Mouse (Mus musculus): ENCODE results near the gene Acap2.

Gene Acap2

GRCm38 (mm10) chr16:31167017-31167887, 33.8 kb downstream of the Acap2 start:
- no peak for DNase-seq

- DNase-seq = peak in 1 of 2 experiments; percentile 22
Measured at GRCm38 (mm10) chr16:31165907-31166306, 35.1 kb downstream of the Acap2 start.

- no peak for DNase-seq
Measured at GRCm38 (mm10) chr16:31165467-31165866, 35.6 kb downstream of the Acap2 start.

GRCm38 (mm10) chr16:31164125-31164524, 36.9 kb downstream of the Acap2 start:
- DNase-seq = peak; percentile 29 to 35

GRCm38 (mm10) chr16:31160486-31160885, 40.6 kb downstream of the Acap2 start:
- peak; percentile 21 to 27 for DNase-seq

- DNase-seq = no peak
Measured at GRCm38 (mm10) chr16:31159491-31159890, 41.6 kb downstream of the Acap2 start.

- DNase-seq = no peak
Measured at GRCm38 (mm10) chr16:31149841-31150240, 51.2 kb downstream of the Acap2 start.

GRCm38 (mm10) chr16:31148891-31149290, 52.2 kb downstream of the Acap2 start:
- DNase-seq = no peak

- DNase-seq = no peak
Measured at GRCm38 (mm10) chr16:31147766-31148165, 53.3 kb downstream of the Acap2 start.

GRCm38 (mm10) chr16:31141916-31142315, 59.1 kb downstream of the Acap2 start:
- no peak for DNase-seq

- no peak for DNase-seq
Measured at GRCm38 (mm10) chr16:31136616-31137253, 64.3 kb downstream of the Acap2 start.

- no peak for DNase-seq
Measured at GRCm38 (mm10) chr16:31135519-31135918, 65.5 kb downstream of the Acap2 start.

- DNase-seq = no peak
Measured at GRCm38 (mm10) chr16:31131531-31131930, 69.5 kb downstream of the Acap2 start.

GRCm38 (mm10) chr16:31128116-31128515, 72.9 kb downstream of the Acap2 start:
- DNase-seq = no peak

- no peak for DNase-seq
Measured at GRCm38 (mm10) chr16:31124991-31125390, 76.1 kb downstream of the Acap2 start.

GRCm38 (mm10) chr16:31121612-31122011, 79.4 kb downstream of the Acap2 start:
- DNase-seq = no peak

- DNase-seq = no peak
Measured at GRCm38 (mm10) chr16:31113596-31113995, 87.4 kb downstream of the Acap2 start.

GRCm38 (mm10) chr16:31101352-31101751, 99.7 kb downstream of the Acap2 start:
- DNase-seq = no peak

GRCm38 (mm10) chr16:31099906-31100305, 101.1 kb downstream of the Acap2 start:
- DNase-seq = no peak

GRCm38 (mm10) chr16:31094036-31094435, 107.0 kb downstream of the Acap2 start:
- DNase-seq = no peak

- no peak for DNase-seq
Measured at GRCm38 (mm10) chr16:31093186-31093585, 107.9 kb downstream of the Acap2 start.

- DNase-seq = no peak
Measured at GRCm38 (mm10) chr16:31081891-31082290, 119.2 kb downstream of the Acap2 start.

- DNase-seq = peak; percentile 96 to 97
Measured at GRCm38 (mm10) chr16:31081125-31081664, 119.8 kb downstream of the Acap2 start, which contains the start of gene Xxylt1. Gene Xxylt1 (minus strand): TSS chr16:31081432.

GRCm38 (mm10) chr16:31080573-31081051, 120.4 kb downstream of the Acap2 start:
- peak; percentile 64 to 67 for DNase-seq
